Mouse (Mus musculus) gastrocnemius, adult 2 months (tissue): ENCODE results near the gene Mfn1. TPM values are rescaled to one million over a fixed set of nuclear protein-coding genes. Genes with fewer than 3 reads are reported as not detected.

Source experiments
- DNase-seq: peaks from one replicate; pipeline ENCODE4 v3.0.0; 2022
- H3K27ac ChIP-seq: fragments of 200-600 bp; 2 replicates; pipeline ENCODE4 v1.8.1; 2022; ENCODE audit warnings: mild to moderate bottlenecking
- H3K4me3 ChIP-seq: fragments of 200-600 bp; 2 replicates; pipeline ENCODE4 v1.8.1; 2022; ENCODE audit warnings: mild to moderate bottlenecking, moderate library complexity
- CTCF ChIP-seq: fragments of 200-600 bp; IDR thresholded peaks from 2 replicates; pipeline ENCODE4 v1.8.1; 2022; ENCODE audit warnings: antibody characterized with exemption, mild to moderate bottlenecking, moderate library complexity
- intact Hi-C: fragments of 180-260 bp; cut with DNase I; formaldehyde crosslinking; loops from one replicate; pipeline ENCODE4 v1.15.1; 2025
- long read RNA-seq, 2 experiments: library from polyadenylated mRNA; stranded (forward); transcript quantifications; one replicate each; pipeline ENCODE4 v2.0.0; 2021
- total RNA-seq, 2 experiments: library from RNA; stranded (reverse); gene quantifications; 2 replicates each; pipeline ENCODE4 v1.2.3; 2021

The Mfn1 gene
- 100 to 1,000 TPM; 216 to 304 TPM for total RNA-seq
- long read RNA-seq, experiment 1, full-length matches to known transcripts = 296 of 348 reads
- long read RNA-seq, experiment 1, partial matches to known transcripts = 15 of 348 reads
- long read RNA-seq, experiment 1, other reads (novel, unspliced or antisense) = 37 of 348 reads
- long read RNA-seq, experiment 2, full-length matches to known transcripts = 238 of 295 reads
- long read RNA-seq, experiment 2, partial matches to known transcripts = 21 of 295 reads
- long read RNA-seq, experiment 2, other reads (novel, unspliced or antisense) = 36 of 295 reads

DNA sequence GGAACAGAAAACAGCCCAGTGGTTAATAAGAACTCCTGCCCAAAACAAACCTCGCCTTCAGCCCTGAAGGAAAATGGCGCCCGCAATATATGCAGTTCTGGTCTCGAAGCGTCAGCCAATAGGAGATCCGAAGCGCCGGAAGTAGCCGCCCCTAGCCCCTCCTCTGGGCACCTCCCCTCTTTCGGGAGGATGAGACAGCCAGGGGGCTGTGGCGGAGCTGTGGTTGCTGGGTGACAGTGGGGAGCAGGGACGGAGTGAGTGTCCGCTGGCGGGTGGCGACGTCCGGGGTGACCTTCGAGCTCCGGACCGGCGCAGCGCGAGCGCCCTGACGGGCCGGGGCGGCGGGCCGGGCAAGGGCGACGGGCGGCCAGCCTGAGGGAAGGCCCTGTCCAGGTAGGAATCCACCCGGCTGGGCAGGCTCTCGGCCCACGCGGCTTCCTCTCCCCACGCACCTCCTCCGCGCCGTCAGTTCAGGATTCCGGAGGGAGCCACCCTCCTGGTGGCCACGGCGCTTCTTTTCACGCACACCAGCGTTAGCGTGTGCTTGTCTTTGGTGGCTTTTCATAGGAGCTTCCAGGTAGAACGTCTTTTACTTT lies at the start of gene Mfn1:
Gene Mfn1 (plus strand): TSS at position 163 of the 596 bp plus-strand sequence.
- intact Hi-C loops = loop anchor here (2.0 kb wide), 2 partner anchors 19 to 179 kb away; partner anchors contain the start of gene Zfp639
- H3K27ac ChIP-seq = peak within 1 kb of the TSS; percentile 96
- TF ChIP-seq CTCF = no peak; the same call in 1 of the 2 replicates
- peak within 1 kb of the TSS; percentile 93 for H3K4me3 ChIP-seq
- DNase-seq = peak; percentile 96

DNA sequence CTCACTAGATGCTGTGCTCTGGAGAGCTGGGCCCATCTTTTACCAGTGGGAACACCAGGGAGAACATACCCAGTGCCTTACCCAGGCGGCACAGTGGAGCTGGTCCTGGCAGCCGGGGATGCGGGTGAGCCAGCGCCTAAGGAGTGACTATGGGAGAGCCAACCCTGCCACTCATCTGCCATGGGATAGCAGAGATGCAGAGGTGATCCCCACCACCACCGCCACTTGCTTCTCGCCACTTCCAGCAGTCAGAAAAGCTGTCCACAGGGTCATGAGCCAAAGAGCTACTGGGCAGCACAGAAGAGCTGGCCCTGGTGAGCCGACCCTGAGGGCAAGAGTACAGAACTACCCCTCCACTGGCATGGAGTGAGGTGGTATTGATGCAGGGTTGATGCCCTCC lies 49.3 kb upstream of the Mfn1 start:
- DNase-seq = no peak
- H3K4me3 ChIP-seq = no peak overlapping the region

DNA sequence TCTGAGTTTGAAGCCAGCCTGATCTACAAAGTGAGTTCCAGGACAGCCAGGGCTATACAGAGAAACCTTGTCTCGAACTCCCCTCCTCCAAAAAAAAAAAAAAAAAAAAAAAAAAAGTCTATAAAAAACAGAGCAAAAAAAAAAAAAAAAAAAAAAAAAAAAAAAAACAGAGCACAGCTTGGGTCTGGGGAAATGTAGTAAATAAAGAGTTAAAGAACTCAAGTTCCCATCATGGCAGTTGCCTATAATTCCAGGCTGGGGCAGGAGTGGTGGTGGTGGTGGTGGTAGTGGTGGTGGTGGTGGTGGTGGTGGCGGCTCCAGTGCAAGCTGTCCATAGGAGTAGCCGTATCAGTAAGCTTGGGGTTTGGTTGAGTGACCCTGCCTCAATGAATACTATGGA lies 46.2 kb upstream of the Mfn1 start:
- Histone ChIP-seq H3K4me3 (no peak overlapping the region), H3K27ac (no peak overlapping the region)
- DNase-seq = no peak
- intact Hi-C loops = no loop called here
- no peak for TF ChIP-seq CTCF

More for the DNA sequence above, 49.3 kb upstream of the Mfn1 start:
- intact Hi-C loops = no loop called here
- no peak overlapping the region for H3K27ac ChIP-seq
- no peak for TF ChIP-seq CTCF

DNA sequence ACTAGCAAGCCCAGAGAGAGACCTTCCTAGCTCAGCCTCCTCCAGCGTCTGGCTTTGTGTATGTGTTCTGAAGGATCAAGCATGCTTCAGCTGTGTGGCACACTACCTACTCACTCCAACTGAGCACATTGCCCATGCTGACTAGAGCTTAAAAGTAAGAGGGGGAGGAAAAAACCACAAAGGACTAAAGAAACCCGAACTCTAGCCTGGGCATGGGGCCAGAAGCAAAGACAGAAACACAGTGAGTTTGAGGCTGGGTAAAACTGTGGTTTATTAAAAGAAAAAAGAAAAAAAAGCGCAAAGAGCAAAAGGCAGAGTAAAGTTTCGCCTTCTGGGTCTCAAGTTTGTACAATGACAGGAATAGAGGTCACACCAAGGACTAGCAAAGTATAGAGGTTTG lies 42.7 kb upstream of the Mfn1 start:
- no peak for DNase-seq
- no peak overlapping the region for H3K27ac ChIP-seq
- intact Hi-C loops = no loop called here
- no peak overlapping the region for H3K4me3 ChIP-seq
- TF ChIP-seq CTCF = no peak

DNA sequence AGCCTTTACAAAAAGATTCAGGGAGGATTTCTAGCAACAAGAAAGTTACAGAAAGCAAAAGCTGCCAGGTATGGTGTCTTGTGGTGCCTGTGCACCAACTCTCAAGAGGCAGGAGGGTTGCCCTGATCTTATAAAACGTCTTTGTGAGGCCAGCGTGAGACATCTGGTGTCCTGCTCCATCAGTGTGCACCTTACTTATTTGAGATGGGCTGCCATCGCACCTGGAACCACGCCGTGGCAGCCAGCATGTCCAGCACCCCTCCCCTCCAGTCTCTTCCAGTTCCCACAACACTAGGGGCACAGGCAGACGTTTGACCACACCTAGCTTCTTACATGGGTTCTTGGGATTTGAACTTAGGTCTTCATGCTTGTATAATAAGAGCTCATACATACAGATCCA lies 41.1 kb upstream of the Mfn1 start:
- H3K27ac ChIP-seq = no peak overlapping the region
- TF ChIP-seq CTCF = no peak
- H3K4me3 ChIP-seq = no peak overlapping the region
- intact Hi-C loops = no loop called here
- no peak for DNase-seq

DNA sequence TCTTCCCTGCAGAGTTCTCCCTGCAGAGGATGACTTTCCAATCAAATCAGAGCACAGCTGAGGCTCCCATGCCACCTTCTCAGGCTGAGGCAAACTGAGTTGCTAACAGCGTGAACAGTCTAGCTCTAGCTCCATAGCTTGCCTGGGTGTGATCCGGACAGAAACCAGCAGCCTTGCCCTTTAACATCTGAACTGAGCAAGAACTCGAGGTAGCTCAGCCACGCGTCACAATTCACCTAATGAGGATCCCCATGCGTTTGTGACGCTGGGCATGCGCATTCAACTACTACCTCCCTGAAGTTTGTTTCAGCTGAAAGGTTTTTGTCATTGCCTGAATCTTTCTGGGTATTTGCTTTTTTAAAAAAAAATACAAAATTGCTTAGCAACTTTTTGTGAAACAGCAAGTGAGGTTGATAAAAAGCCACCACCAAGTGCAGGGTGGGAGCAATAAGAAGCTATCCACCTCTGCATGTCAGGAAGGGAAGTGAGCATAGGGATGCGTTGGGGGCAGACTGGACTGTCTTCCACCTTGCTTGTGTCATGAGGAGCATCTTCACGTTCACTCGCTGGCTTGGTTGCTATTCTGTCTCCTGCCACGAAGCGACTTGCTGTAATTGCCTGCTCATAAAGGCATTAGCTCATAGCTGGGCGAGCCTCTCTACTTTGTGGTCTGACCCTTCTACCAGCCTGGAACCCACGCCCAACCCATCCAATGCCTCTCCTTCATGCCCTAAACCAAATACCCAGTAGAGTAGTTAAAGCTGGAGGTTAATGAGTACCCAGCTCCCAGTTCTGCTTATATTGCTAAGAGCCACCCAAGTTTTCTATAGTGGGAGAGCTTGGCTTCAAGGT lies 39.0 kb upstream of the Mfn1 start:
- no peak for TF ChIP-seq CTCF
- Histone ChIP-seq H3K4me3 (no peak overlapping the region), H3K27ac (no peak overlapping the region)
- no peak for DNase-seq
- intact Hi-C loops = no loop called here

DNA sequence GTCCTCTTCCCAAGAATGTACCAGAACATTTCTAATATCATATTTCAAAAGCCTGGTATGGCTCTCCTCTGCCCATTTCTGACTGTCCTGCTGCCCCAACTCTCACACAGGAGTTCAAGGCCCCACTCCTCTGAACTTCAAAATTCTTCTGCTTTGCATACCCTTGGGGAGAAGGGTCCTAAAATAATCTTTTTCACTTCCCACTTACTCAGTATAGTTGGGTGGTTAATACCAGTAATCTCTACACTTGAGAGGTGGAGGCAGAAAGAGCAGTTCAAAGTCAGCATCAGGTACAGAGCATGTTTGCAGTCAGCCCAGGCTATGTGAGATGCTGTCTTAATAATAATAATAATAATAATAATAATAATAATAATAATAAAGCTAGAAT lies 38.3 kb upstream of the Mfn1 start:
- H3K4me3 ChIP-seq = no peak overlapping the region
- TF ChIP-seq CTCF = no peak
- DNase-seq = no peak
- no peak overlapping the region for H3K27ac ChIP-seq
- intact Hi-C loops = no loop called here

DNA sequence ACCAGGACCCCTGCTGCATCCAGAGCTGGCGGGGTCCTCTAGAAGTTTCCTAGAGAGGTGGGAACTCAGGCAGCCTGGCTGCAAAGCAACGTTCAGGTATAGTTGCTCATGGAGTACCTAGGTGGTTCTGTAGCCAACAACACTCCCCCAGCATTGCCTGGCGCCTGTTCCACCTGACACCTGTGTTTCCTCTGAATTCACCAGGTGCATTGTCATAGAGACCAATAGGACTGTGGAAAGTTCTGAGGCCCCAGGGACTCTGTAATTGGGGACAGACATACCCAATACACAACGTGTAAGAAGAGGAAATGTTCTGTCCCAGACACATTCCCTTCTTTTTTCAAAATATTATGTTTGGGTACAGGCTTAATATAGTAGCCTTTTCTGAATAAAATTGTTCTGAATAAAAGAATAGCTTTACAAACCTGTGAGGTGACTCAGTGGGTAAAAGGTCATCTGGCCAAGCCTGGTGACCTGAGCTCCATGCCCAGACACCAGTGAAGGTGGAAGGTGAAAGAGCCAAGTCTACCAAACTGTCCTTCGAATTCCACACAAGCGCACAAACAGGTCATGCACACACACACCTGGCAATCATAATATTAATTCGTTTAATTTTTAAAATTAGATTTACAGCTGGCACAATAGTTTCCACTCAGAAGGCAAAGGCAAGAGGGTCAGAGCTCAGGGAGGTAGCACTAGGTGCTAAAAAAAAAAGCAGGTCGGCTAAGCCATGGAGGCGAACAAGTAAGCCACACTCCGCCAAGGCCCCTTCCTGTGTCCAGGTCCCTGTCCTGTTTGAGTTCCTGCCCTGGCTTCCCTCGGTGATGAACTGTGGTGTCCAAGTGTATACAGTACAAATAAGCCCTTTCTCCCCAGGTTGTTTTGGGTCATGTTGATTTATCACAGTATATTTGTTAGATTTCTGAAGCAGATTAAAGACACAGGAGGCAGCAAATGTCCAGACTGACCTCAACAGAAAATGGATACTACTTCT lies 36.9 kb upstream of the Mfn1 start, which contains the start of gene Kcnmb3:
Gene Kcnmb3 (minus strand): TSS at position 135 of the 994 bp plus-strand sequence.
- no peak for DNase-seq
- Histone ChIP-seq H3K4me3 (no peak within 1 kb of the TSS), H3K27ac (no peak within 1 kb of the TSS)
- intact Hi-C loops = no loop called here
- TF ChIP-seq CTCF = no peak

DNA sequence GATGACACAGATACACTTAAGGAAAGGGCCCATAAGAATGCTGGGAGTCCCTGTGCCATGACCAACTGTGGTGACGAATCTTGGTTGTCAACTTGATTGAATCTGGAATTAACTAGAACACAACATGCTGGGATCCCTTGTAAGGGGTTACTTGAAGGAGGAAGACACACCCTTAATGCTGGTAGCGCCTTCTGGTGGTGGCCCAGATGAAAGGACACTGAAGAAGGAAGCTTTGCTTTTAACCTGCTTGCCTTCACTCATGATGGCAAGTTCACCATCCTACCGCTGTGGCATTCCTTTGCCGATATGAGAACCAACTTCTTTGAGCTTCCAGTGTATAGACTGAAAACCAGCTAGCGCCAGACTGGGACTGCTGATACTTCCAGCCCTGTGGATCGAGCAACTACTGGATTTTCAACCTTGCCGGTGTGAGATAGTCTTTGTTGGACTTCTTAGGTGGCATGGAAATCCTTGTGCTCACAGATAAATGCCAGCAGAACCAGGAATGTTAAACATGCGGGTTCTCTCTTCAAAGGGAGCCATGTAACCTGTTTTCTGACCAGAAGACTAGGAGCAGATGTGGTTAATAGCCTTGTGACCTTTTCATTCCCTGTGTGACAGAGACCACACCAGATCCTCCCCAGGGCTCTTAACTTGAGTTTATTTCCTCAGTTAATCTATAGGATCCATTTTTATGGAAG lies 34.7 kb upstream of the Mfn1 start:
- H3K27ac ChIP-seq = no peak overlapping the region
- TF ChIP-seq CTCF = peak; percentile 55
- no peak for DNase-seq
- no peak overlapping the region for H3K4me3 ChIP-seq
- intact Hi-C loops = no loop called here

DNA sequence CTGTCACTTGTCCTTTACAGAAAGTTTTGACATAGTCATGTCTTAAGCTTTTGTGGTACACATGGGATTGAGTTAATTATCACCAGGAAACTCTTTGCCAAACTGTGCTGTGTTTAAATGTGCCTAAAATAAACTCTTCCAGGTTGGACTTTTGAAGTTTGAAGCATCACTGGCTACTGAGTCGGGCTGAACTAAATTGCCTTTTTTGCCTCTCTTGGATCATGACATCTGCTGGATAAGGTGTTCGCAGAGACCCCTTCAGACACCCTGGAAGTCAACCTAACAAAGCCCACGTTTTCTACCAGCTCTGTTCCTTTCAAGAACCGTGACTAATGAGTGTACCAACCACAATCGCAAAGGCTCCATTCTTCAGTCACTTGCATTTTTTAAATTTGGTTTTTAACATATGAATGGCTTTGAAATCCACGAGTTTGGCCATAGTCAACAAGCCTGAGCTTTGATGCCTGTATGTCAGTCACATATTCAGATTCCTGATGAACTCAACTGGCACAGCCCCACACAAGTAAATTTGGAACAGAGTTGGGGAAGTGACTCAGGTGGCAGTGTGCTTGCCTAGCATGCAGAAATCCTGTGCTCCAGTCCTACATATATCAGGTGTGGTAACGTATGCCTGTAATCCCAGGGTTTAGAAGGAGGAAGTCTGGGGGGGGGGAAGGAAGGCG lies 34.0 kb upstream of the Mfn1 start:
- TF ChIP-seq CTCF = no peak
- intact Hi-C loops = no loop called here
- Histone ChIP-seq H3K4me3 (no peak overlapping the region), H3K27ac (no peak overlapping the region)
- no peak for DNase-seq
